Mouse (Mus musculus) myocyte (in vitro differentiated cells): ENCODE measurements around the gene AL732309.1.
"Not testable (repeated sequence)": the region's sequence is repeated elsewhere in the genome, so short reads cannot be mapped to it uniquely, and the experiment has no call there.

Experiments used
- E2F4 ChIP-seq: IDR thresholded peaks from one replicate; pipeline ENCODE4 v1.6.1; 2011; ENCODE audit warnings: mild to moderate bottlenecking, control low read depth, moderate library complexity; ENCODE audit not compliant: insufficient read depth
- MYOD1 ChIP-seq, 3 experiments: IDR thresholded peaks; one replicate each; pipeline ENCODE4 v1.6.1; 2011; ENCODE audit warnings: control low read depth in 2 of 3, low read depth in 2 of 3, mild to moderate bottlenecking in 2 of 3, moderate library complexity in 1 of 3; ENCODE audit not compliant: insufficient read length in 2 of 3, control insufficient read depth in 1 of 3
- POLR2A ChIP-seq: IDR thresholded peaks from one replicate; pipeline ENCODE4 v1.6.1; 2011; ENCODE audit warnings: low read depth, mild to moderate bottlenecking, control low read depth, moderate library complexity; ENCODE audit not compliant: insufficient read length

DNA sequence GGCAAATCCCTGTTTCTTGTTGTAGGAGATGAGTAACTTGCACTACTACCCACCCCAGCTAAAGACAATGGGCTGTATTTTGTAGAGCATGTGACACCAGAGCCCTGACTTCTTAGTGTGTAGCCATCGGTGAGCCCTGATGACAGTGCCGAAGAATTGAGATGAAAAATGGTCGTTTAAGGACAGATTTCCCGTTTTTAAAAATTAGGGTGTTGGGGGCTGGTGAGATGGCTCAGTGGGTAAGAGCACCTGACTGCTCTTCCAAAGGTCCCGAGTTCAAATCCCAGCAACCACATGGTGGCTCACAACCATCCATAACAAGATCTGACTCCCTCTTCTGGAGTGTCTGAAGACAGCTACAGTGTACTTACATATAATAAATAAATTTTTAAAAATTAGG lies 10.6 kb upstream of the AL732309.1 start:
- not testable (repeated sequence) for TF ChIP-seq E2F4; MYOD1 (IDR thresholded peaks at IDR 0.05; ENCODE audit: control insufficient read depth in 1 of 3, insufficient read length in 2 of 3, low read depth in 2 of 3); POLR2A
